Mouse (Mus musculus): ENCODE measurements at regions not wholly inside any gene's neighbourhood (a gene's known extent, or its start where the extent isn't known, plus 50 kb on each side); places are given as distances from the start of the nearest gene placed in this dataset.

- DNase-seq (ENCODE audit: low spot score in 2 of 2), result no peak
These were observed 349.5 kb upstream of the B3gat1 start for GRCm38 (mm10) chr9:26383996-26384395.

GRCm38 (mm10) chr9:26398635-26399034, 334.9 kb upstream of the B3gat1 start:
- no peak for DNase-seq (ENCODE audit: low spot score in 2 of 2)

- no peak for DNase-seq (ENCODE audit: low spot score in 2 of 2)
These were observed 310.4 kb upstream of the B3gat1 start for GRCm38 (mm10) chr9:26422897-26423823.

- no peak for DNase-seq (ENCODE audit: low spot score in 2 of 2)
These were observed 298.0 kb upstream of the B3gat1 start for GRCm38 (mm10) chr9:26435507-26435906.

- no peak for DNase-seq (ENCODE audit: low spot score in 2 of 2)
These were observed 296.3 kb upstream of the B3gat1 start for GRCm38 (mm10) chr9:26437244-26437643.

- DNase-seq (ENCODE audit: low spot score in 2 of 2), result no peak
These were observed 279.6 kb upstream of the B3gat1 start for GRCm38 (mm10) chr9:26453924-26454323.

- DNase-seq (ENCODE audit: low spot score in 2 of 2), result no peak
These were observed 272.4 kb upstream of the B3gat1 start for GRCm38 (mm10) chr9:26461081-26461480.

GRCm38 (mm10) chr9:26470694-26471392, 262.7 kb upstream of the B3gat1 start:
- DNase-seq (ENCODE audit: low spot score in 2 of 2), result no peak

- no peak for DNase-seq (ENCODE audit: low spot score in 2 of 2)
These were observed 257.2 kb upstream of the B3gat1 start for GRCm38 (mm10) chr9:26476341-26476740.

- DNase-seq (ENCODE audit: low spot score in 2 of 2), result no peak
These were observed 252.6 kb upstream of the B3gat1 start for GRCm38 (mm10) chr9:26480881-26481280.

GRCm38 (mm10) chr9:26481890-26482289, 251.6 kb upstream of the B3gat1 start:
- DNase-seq (ENCODE audit: low spot score in 2 of 2), result no peak

- no peak for DNase-seq (ENCODE audit: low spot score in 2 of 2)
These were observed 239.8 kb upstream of the B3gat1 start for GRCm38 (mm10) chr9:26493740-26494139.

GRCm38 (mm10) chr9:26502027-26502426, 231.5 kb upstream of the B3gat1 start:
- DNase-seq (ENCODE audit: low spot score in 2 of 2), result no peak

GRCm38 (mm10) chr9:26505941-26506340, 227.6 kb upstream of the B3gat1 start:
- no peak for DNase-seq (ENCODE audit: low spot score in 2 of 2)

GRCm38 (mm10) chr9:26518651-26519050, 214.9 kb upstream of the B3gat1 start:
- no peak for DNase-seq (ENCODE audit: low spot score in 2 of 2)

- DNase-seq (ENCODE audit: low spot score in 2 of 2), result no peak
These were observed 213.7 kb upstream of the B3gat1 start for GRCm38 (mm10) chr9:26519581-26520501.

- no peak for DNase-seq (ENCODE audit: low spot score in 2 of 2)
These were observed 209.4 kb upstream of the B3gat1 start for GRCm38 (mm10) chr9:26524089-26524488.

- no peak for DNase-seq (ENCODE audit: low spot score in 2 of 2)
These were observed 204.8 kb upstream of the B3gat1 start for GRCm38 (mm10) chr9:26528761-26529160.

GRCm38 (mm10) chr9:26539042-26539441, 194.5 kb upstream of the B3gat1 start:
- DNase-seq (ENCODE audit: low spot score in 2 of 2), result no peak

- DNase-seq (ENCODE audit: low spot score in 2 of 2), result no peak
These were observed 185.1 kb upstream of the B3gat1 start for GRCm38 (mm10) chr9:26548328-26548922.

GRCm38 (mm10) chr9:26549118-26549517, 184.4 kb upstream of the B3gat1 start:
- DNase-seq (ENCODE audit: low spot score in 2 of 2), result no peak
